Mouse (Mus musculus) midbrain, postnatal 0 days (tissue): ENCODE results near the gene Aplf. TPM values are rescaled to one million over a fixed set of nuclear protein-coding genes. Genes with fewer than 3 reads are reported as not detected.

Experiments used
- ATAC-seq: fragments of 200-750 bp; cut with Nextera tagmentation; 2 replicates; pipeline ENCODE4 v1.8.0; 2017; ENCODE audit warnings: moderate number of reproducible peaks, mild to moderate bottlenecking, moderate TSS enrichment, moderate library complexity; ENCODE audit not compliant: low FRiP score
- DNase-seq: peaks from one replicate; pipeline ENCODE4 v3.0.0-alpha.2; 2015; ENCODE audit warnings: low spot score
- H3K27ac ChIP-seq: fragments of 300-500 bp; sonication (generic); 2 replicates; pipeline ENCODE4 v1.5.1; 2014; ENCODE audit warnings: low read depth, mild to moderate bottlenecking, low read length, mixed read lengths
- H3K27me3 ChIP-seq: fragments of 300-500 bp; sonication (generic); 2 replicates; pipeline ENCODE4 v1.6.1; 2014; ENCODE audit warnings: low read length, control low read depth, mixed read lengths; ENCODE audit not compliant: insufficient read depth
- H3K36me3 ChIP-seq: fragments of 300-500 bp; sonication (generic); 2 replicates; pipeline ENCODE4 v1.6.1; 2014; ENCODE audit warnings: low read length, control low read depth, mixed read lengths; ENCODE audit not compliant: insufficient read depth
- H3K4me1 ChIP-seq: fragments of 300-500 bp; sonication (generic); 2 replicates; pipeline ENCODE4 v1.6.1; 2014; ENCODE audit warnings: mild to moderate bottlenecking, control low read depth, antibody characterized with exemption, low read length, mixed read lengths; ENCODE audit not compliant: insufficient read depth
- H3K4me2 ChIP-seq: fragments of 300-500 bp; sonication (generic); 2 replicates; pipeline ENCODE4 v1.6.1; 2014; ENCODE audit warnings: low read depth, mild to moderate bottlenecking, low read length, mixed read lengths; ENCODE audit not compliant: poor library complexity, severe bottlenecking
- H3K4me3 ChIP-seq: fragments of 300-500 bp; sonication (generic); 2 replicates; pipeline ENCODE4 v1.5.1; 2014; ENCODE audit warnings: low read depth, mild to moderate bottlenecking, low read length, moderate library complexity
- H3K9ac ChIP-seq: fragments of 300-500 bp; sonication (generic); replicated peaks from 2 replicates; pipeline ENCODE4 v1.6.1; 2014; ENCODE audit warnings: mild to moderate bottlenecking, low read length, moderate library complexity, mixed read lengths; ENCODE audit not compliant: poor library complexity, severe bottlenecking
- H3K9me3 ChIP-seq: fragments of 300-500 bp; sonication (generic); 2 replicates; pipeline ENCODE4 v1.6.1; 2016; ENCODE audit warnings: low read length, control low read depth
- CTCF ChIP-seq: IDR thresholded peaks from 2 replicates; pipeline ENCODE4 v1.5.1; 2016; ENCODE audit warnings: antibody characterized with exemption, mild to moderate bottlenecking
- WGBS: fragments of 180-500 bp; shearing (Covaris S2); extraction: QIAGEN DNeasy Blood & Tissue Kit; methylation state at CpG from one replicate; pipeline ENCODE4 v1.1.7; 2014; 5-methylcytosine and 5-hydroxymethylcytosine counted together
- polyA plus RNA-seq: library from polyadenylated mRNA; unstranded; fragments of >200 nt; fragmentation: Nextera tagmentation; extraction: Ambion mirVana; gene quantifications from 2 replicates; pipeline ENCODE4 v1.2.1, GENCODE M21; 2015
- total RNA-seq: library from RNA; depleted of rRNA; stranded (reverse); fragments of >200 nt; gene quantifications from 2 replicates; pipeline ENCODE4 v1.2.3, GENCODE M21; 2014

Aplf gene
- total and polyA plus RNA-seq, 2 experiments from 2014 or later = 4.4 to 5.5 TPM

- no peak overlapping the region for H3K4me3 ChIP-seq
- no peaks in the 10 kb centered on the region for H3K4me1 ChIP-seq
- H3K27ac ChIP-seq = no peak overlapping the region
- H3K9me3 ChIP-seq = no peaks in the 10 kb centered on the region
- WGBS = 38% methylated on average over 3 of the region's 3 CpGs
- H3K27me3 ChIP-seq = no peaks in the 10 kb centered on the region
- ATAC-seq (0 out of 2 replicates have a peak, but pooled peaks have one; percentile 56), DNase-seq (peak; percentile 87)
- no peak overlapping the region for H3K4me2 ChIP-seq
- H3K9ac ChIP-seq = no peak overlapping the region
- TF ChIP-seq CTCF = no peak
- H3K36me3 ChIP-seq = no peaks in the 10 kb centered on the region
Measured at GRCm38 (mm10) chr6:87621281-87621680, 50.7 kb downstream of the Aplf start.

GRCm38 (mm10) chr6:87618021-87618420, 54.0 kb downstream of the Aplf start:
- Histone ChIP-seq H3K9ac (no peak overlapping the region), H3K4me1 (no peaks in the 10 kb centered on the region), H3K36me3 (no peaks in the 10 kb centered on the region), H3K4me2 (no peak overlapping the region), H3K9me3 (no peaks in the 10 kb centered on the region), H3K4me3 (no peak overlapping the region), H3K27ac (no peak overlapping the region), H3K27me3 (no peaks in the 10 kb centered on the region)
- ATAC-seq = no peak
- no peak for DNase-seq
- WGBS = 67% methylated on average over 8 of the region's 8 CpGs
- TF ChIP-seq CTCF = no peak

- no peak for ATAC-seq
- H3K27me3 ChIP-seq = no peaks in the 10 kb centered on the region
- H3K36me3 ChIP-seq = no peaks in the 10 kb centered on the region
- no peak overlapping the region for H3K27ac ChIP-seq
- no peak overlapping the region for H3K9ac ChIP-seq
- H3K4me2 ChIP-seq = no peak overlapping the region
- H3K4me1 ChIP-seq = no peaks in the 10 kb centered on the region
- peak; percentile 44 for DNase-seq
- no peaks in the 10 kb centered on the region for H3K9me3 ChIP-seq
- WGBS = 83% methylated on average over 14 of the region's 14 CpGs
- no peak overlapping the region for H3K4me3 ChIP-seq
- no peak for TF ChIP-seq CTCF
Measured at GRCm38 (mm10) chr6:87615696-87616083, 56.3 kb downstream of the Aplf start.

GRCm38 (mm10) chr6:87614794-87615695, 56.9 kb downstream of the Aplf start:
- no peak overlapping the region for H3K4me2 ChIP-seq
- H3K9ac ChIP-seq = no peak overlapping the region
- H3K27me3 ChIP-seq = no peaks in the 10 kb centered on the region
- WGBS = 73% methylated on average over 11 of the region's 11 CpGs
- DNase-seq (peak; percentile 23), ATAC-seq (no peak)
- no peaks in the 10 kb centered on the region for H3K9me3 ChIP-seq
- peak; percentile 53 for TF ChIP-seq CTCF
- H3K4me3 ChIP-seq = no peak overlapping the region
- H3K36me3 ChIP-seq = no peaks in the 10 kb centered on the region
- no peak overlapping the region for H3K27ac ChIP-seq
- H3K4me1 ChIP-seq = no peaks in the 10 kb centered on the region

GRCm38 (mm10) chr6:87599825-87600224, 72.2 kb downstream of the Aplf start:
- H3K4me2 ChIP-seq = no peak overlapping the region
- no peaks in the 10 kb centered on the region for H3K27me3 ChIP-seq
- H3K36me3 ChIP-seq = no peaks in the 10 kb centered on the region
- TF ChIP-seq CTCF = no peak
- H3K4me1 ChIP-seq = no peaks in the 10 kb centered on the region
- DNase-seq (peak; percentile 74), ATAC-seq (no peak)
- no peaks in the 10 kb centered on the region for H3K9me3 ChIP-seq
- no peak overlapping the region for H3K27ac ChIP-seq
- H3K9ac ChIP-seq = no peak overlapping the region
- no peak overlapping the region for H3K4me3 ChIP-seq

- H3K36me3 ChIP-seq = no peaks in the 10 kb centered on the region
- H3K4me1 ChIP-seq = no peaks in the 10 kb centered on the region
- no peak overlapping the region for H3K4me2 ChIP-seq
- H3K9me3 ChIP-seq = no peaks in the 10 kb centered on the region
- no peak for TF ChIP-seq CTCF
- no peak overlapping the region for H3K4me3 ChIP-seq
- no peak overlapping the region for H3K27ac ChIP-seq
- ATAC-seq (peak; percentile 49), DNase-seq (peak; percentile 81)
- WGBS = 36% methylated on average over 10 of the region's 10 CpGs
- no peak overlapping the region for H3K9ac ChIP-seq
- no peaks in the 10 kb centered on the region for H3K27me3 ChIP-seq
Measured at GRCm38 (mm10) chr6:87597116-87597833, 74.7 kb downstream of the Aplf start.
